Mouse (Mus musculus) midbrain, embryonic 16.5 days (tissue): ENCODE data around the gene Eno2. TPM values are rescaled to one million over a fixed set of nuclear protein-coding genes. Genes with fewer than 3 reads are reported as not detected.

Experiments
- ATAC-seq: fragments of 200-750 bp; cut with Nextera tagmentation; 2 replicates; pipeline ENCODE4 v1.8.0; 2017; ENCODE audit warnings: moderate TSS enrichment
- H3K27ac ChIP-seq: fragments of 300-500 bp; sonication (generic); 2 replicates; pipeline ENCODE4 v1.5.1; 2014; ENCODE audit warnings: mild to moderate bottlenecking, low read length, mixed read lengths
- H3K27me3 ChIP-seq: fragments of 300-500 bp; sonication (generic); 2 replicates; pipeline ENCODE4 v1.6.1; 2014; ENCODE audit warnings: low read depth, low read length, mixed read lengths; ENCODE audit not compliant: control insufficient read depth, insufficient read depth
- H3K36me3 ChIP-seq: fragments of 300-500 bp; sonication (generic); 2 replicates; pipeline ENCODE4 v1.6.1; 2014; ENCODE audit warnings: mild to moderate bottlenecking, low read length, moderate library complexity, mixed read lengths; ENCODE audit not compliant: control insufficient read depth, insufficient read depth
- H3K4me1 ChIP-seq: fragments of 300-500 bp; sonication (generic); 2 replicates; pipeline ENCODE4 v1.6.1; 2014; ENCODE audit warnings: mild to moderate bottlenecking, low read length, mixed read lengths; ENCODE audit not compliant: control insufficient read depth, insufficient read depth
- H3K4me2 ChIP-seq: fragments of 300-500 bp; sonication (generic); 2 replicates; pipeline ENCODE4 v1.6.1; 2014; ENCODE audit warnings: mild to moderate bottlenecking, low read length, mixed read lengths
- H3K4me3 ChIP-seq: fragments of 300-500 bp; sonication (generic); 2 replicates; pipeline ENCODE4 v1.5.1; 2014; ENCODE audit warnings: low read depth, mild to moderate bottlenecking, low read length, moderate library complexity, mixed read lengths
- H3K9ac ChIP-seq: fragments of 300-500 bp; sonication (generic); 2 replicates; pipeline ENCODE4 v1.6.1; 2014; ENCODE audit warnings: low read depth, low read length, mixed read lengths
- H3K9me3 ChIP-seq: fragments of 300-500 bp; sonication (generic); replicated peaks from 2 replicates; pipeline ENCODE4 v1.6.1; 2014; ENCODE audit warnings: mild to moderate bottlenecking, low read length, mixed read lengths; ENCODE audit not compliant: control insufficient read depth, poor library complexity, severe bottlenecking
- WGBS: fragments of 180-500 bp; shearing (Covaris S2); extraction: QIAGEN DNeasy Blood & Tissue Kit; methylation state at CpG from one replicate; pipeline ENCODE4 v1.1.7; 2014; 5-methylcytosine and 5-hydroxymethylcytosine counted together
- polyA plus RNA-seq: library from polyadenylated mRNA; unstranded; fragments of >200 nt; fragmentation: Nextera tagmentation; extraction: Ambion mirVana; gene quantifications from 2 replicates; pipeline ENCODE4 v1.2.1, GENCODE M21; 2015

Eno2 gene
- polyA plus RNA-seq, 1 experiment from 2014 or later = 138 TPM

DNA sequence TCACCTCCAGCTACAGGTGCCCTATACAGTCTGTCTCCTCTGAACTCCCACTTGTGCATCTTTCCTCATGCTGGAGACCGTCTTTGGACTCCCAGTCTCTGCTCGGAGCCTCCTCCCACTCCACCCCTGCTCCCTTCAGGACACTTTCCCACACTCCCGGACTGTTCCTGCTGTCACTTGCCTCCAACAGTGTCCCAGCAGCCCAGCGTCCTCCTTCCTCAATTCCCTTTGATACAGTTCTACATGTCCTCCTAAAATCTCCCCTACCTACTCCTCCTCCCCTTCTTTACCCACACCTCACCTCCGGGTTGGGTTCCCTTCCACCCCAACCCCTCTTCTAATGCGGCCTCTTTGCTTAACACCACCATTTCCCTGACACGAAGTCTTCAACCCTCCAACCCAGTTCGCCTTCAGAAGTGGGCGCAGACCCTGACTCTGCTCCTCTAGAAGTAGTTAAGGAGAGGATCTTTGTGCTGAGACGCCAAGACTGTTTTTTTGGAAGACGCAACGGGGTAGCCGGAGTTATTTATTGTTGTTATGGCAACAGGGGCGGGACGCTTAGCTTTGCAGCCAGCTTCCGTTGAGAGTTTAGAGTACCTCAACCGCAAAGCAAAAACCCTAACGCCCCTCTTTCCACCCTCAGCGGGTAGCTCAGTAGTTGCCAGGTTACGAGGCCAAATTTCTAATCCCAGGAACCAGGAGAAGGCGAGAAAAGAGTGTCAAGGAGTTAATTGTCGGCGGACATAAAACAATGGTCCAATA lies 9.9 kb upstream of the Eno2 start, which contains the start of gene Lrrc23:
Lrrc23 (minus strand) TSS at position 506 of the 762 bp plus-strand sequence.
- H3K4me1 ChIP-seq = peaks cover 9% of the 10 kb centered on the region
- ATAC-seq = peak; percentile 69
- 0 out of 2 replicates have a peak within 1 kb of the TSS, but pooled peaks have one; percentile 5 for H3K9ac ChIP-seq
- H3K36me3 ChIP-seq = no peaks in the 10 kb centered on the region
- WGBS = 2% methylated on average over 23 of the region's 23 CpGs
- H3K4me2 ChIP-seq = peak within 1 kb of the TSS; percentile 64
- H3K27ac ChIP-seq = no peak within 1 kb of the TSS
- H3K27me3 ChIP-seq = no peaks in the 10 kb centered on the region
- no peaks in the 10 kb centered on the region for H3K9me3 ChIP-seq
- peak within 1 kb of the TSS; percentile 34 for H3K4me3 ChIP-seq

DNA sequence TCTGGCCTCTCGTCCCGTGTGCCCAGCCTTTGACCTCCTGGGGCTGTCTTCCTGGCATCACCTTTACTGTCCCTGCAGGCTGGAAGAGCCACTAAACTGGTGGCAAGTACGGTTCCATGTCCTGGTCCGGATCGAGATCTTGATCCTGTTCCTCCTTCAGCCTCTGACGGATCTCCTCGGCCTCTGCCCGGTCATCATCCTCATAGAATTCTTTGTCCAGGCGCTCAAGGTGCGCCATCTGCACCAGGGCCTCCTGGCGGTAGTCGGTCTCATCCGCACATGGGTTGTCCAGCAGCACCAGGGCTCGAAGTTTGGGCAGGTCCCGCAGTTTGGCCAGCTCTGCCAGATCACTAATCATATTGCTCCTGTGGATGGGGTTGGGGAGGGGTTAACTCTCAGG lies 1.0 kb upstream of the Eno2 start:
- H3K9me3 ChIP-seq = no peaks in the 10 kb centered on the region
- H3K27ac ChIP-seq = no peak overlapping the region
- H3K36me3 ChIP-seq = no peaks in the 10 kb centered on the region
- ATAC-seq = no peak
- H3K4me2 ChIP-seq = no peak overlapping the region
- 88% methylated on average over 15 of the region's 15 CpGs for WGBS
- peaks cover 18% of the 10 kb centered on the region for H3K4me1 ChIP-seq
- peak overlapping the region; percentile 84; the same call in 1 of the 2 replicates for H3K9ac ChIP-seq
- H3K27me3 ChIP-seq = no peaks in the 10 kb centered on the region
- H3K4me3 ChIP-seq = no peak overlapping the region

DNA sequence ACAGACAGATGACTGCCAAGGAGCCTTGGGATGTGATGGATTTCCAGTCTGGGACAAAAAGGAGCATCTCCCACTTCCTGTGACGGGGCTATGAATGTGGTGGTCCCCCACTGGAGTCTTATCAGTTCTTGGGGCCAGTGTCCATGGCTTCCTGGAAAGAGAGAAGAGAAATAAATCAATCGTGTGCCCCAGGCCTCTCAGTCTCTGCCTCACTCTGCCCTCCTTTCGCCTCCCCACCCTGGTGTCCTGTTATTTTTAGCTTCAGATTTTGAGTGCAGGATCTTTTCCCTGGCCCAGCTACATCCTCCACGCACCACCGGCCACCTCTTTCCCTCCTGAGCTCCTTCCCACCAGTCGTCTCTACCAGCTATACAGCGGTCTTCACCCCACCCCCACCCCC lies 540 bp upstream of the Eno2 start:
- peak overlapping the region; percentile 84 for H3K9ac ChIP-seq
- H3K4me1 ChIP-seq = peaks cover 18% of the 10 kb centered on the region
- peak overlapping the region; percentile 68 for H3K4me3 ChIP-seq
- WGBS = 63% methylated on average over 7 of the region's 7 CpGs
- ATAC-seq = no peak; the same call in 1 of the 2 replicates
- H3K36me3 ChIP-seq = no peaks in the 10 kb centered on the region
- H3K27ac ChIP-seq = peak overlapping the region; percentile 77; the same call in 1 of the 2 replicates
- H3K27me3 ChIP-seq = no peaks in the 10 kb centered on the region
- H3K4me2 ChIP-seq = peak overlapping the region; percentile 77
- H3K9me3 ChIP-seq = no peaks in the 10 kb centered on the region

DNA sequence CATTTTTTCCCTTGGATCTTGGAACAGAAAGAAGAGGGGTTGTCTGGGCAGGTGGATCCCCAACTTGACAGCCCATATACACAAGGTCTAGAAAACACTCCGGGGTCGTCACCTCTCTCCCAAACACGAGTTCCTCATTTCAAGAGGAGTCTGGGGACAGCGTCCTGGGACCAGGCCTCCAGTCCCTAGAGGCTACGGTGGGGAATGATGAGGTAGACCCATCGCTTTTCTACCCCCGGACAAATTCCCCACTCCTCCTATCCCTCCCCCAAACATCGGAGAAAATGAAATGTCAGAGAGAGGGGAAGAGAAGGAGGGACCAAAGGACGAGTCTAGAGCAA lies 799 bp downstream of the Eno2 start:
- Histone ChIP-seq H3K27me3 (no peaks in the 10 kb centered on the region), H3K27ac (peak overlapping the region; percentile 77; the same call in 1 of the 2 replicates), H3K36me3 (no peaks in the 10 kb centered on the region), H3K4me2 (peak overlapping the region; percentile 77), H3K9me3 (no peaks in the 10 kb centered on the region), H3K4me3 (peak overlapping the region; percentile 68), H3K4me1 (peaks cover 18% of the 10 kb centered on the region), H3K9ac (peak overlapping the region; percentile 84)
- WGBS = 3% methylated on average over 9 of the region's 9 CpGs
- ATAC-seq = peak; percentile 9; the same call in 1 of the 2 replicates

GRCm38 (mm10) chr6:124767920-124768703 lies 1.4 kb downstream of the Eno2 start:
- Histone ChIP-seq H3K4me2 (peak overlapping the region; percentile 77), H3K4me3 (peak overlapping the region; percentile 68), H3K27me3 (no peaks in the 10 kb centered on the region), H3K9ac (peak overlapping the region; percentile 84), H3K27ac (peak overlapping the region; percentile 19), H3K36me3 (no peaks in the 10 kb centered on the region), H3K4me1 (peaks cover 18% of the 10 kb centered on the region), H3K9me3 (no peaks in the 10 kb centered on the region)
- 0 out of 2 replicates have a peak, but pooled peaks have one; percentile 8 for ATAC-seq
- 20% methylated on average over 19 of the region's 19 CpGs for WGBS

GRCm38 (mm10) chr6:124767536-124767919 lies 1.9 kb downstream of the Eno2 start:
- WGBS = 13% methylated on average over 4 of the region's 4 CpGs

GRCm38 (mm10) chr6:124765951-124766350 lies 3.5 kb downstream of the Eno2 start:
- no peaks in the 10 kb centered on the region for H3K27me3 ChIP-seq
- no peak overlapping the region for H3K9ac ChIP-seq
- no peak overlapping the region for H3K27ac ChIP-seq
- no peak overlapping the region for H3K4me3 ChIP-seq
- ATAC-seq = no peak
- no peak overlapping the region for H3K4me2 ChIP-seq
- WGBS = 86% methylated on average over 7 of the region's 7 CpGs
- H3K4me1 ChIP-seq = peaks cover 18% of the 10 kb centered on the region
- H3K9me3 ChIP-seq = no peaks in the 10 kb centered on the region
- peaks cover 4% of the 10 kb centered on the region; the same call in 1 of the 2 replicates for H3K36me3 ChIP-seq

More at GRCm38 (mm10) chr6:124767536-124767919, 1.9 kb downstream of the Eno2 start:
- peaks cover 18% of the 10 kb centered on the region for H3K4me1 ChIP-seq
- no peaks in the 10 kb centered on the region for H3K27me3 ChIP-seq
- no peaks in the 10 kb centered on the region for H3K9me3 ChIP-seq
- ATAC-seq = no peak
- peak overlapping the region; percentile 44 for H3K9ac ChIP-seq
- H3K4me2 ChIP-seq = peak overlapping the region; percentile 77
- H3K4me3 ChIP-seq = peak overlapping the region; percentile 68; the same call in 1 of the 2 replicates
- peaks cover 3% of the 10 kb centered on the region; the same call in 1 of the 2 replicates for H3K36me3 ChIP-seq
- H3K27ac ChIP-seq = peak overlapping the region; percentile 19

DNA sequence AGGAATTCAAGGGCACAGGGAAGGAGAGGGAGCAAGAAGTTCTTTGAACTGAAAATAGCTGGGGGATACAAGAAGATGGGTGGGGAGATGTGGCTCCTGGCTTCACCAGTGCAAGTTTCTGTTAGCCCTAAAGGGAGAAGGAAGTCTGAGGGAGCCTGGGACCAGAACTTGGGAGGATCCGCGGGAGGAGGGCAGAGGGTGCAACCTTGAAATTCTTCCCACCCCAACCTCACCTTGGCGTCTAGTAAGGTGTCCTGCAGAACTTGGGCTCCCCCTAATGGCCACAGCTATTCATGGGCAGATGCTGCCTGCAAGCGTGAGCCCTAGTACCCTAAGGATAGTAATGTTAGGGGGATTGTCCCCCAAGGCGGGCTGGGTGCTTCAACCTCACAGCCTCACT lies 10.2 kb downstream of the Eno2 start:
- no peaks in the 10 kb centered on the region for H3K27me3 ChIP-seq
- ATAC-seq = no peak
- no peaks in the 10 kb centered on the region for H3K9me3 ChIP-seq
- peak overlapping the region; percentile 95 for H3K27ac ChIP-seq
- WGBS = 3% methylated on average over 5 of the region's 5 CpGs
- no peak overlapping the region for H3K4me2 ChIP-seq
- peaks cover 26% of the 10 kb centered on the region for H3K4me1 ChIP-seq
- H3K36me3 ChIP-seq = peaks cover 4% of the 10 kb centered on the region; the same call in 1 of the 2 replicates
- no peak overlapping the region for H3K9ac ChIP-seq
- no peak overlapping the region for H3K4me3 ChIP-seq
